Mouse (Mus musculus) urinary bladder, postnatal 0 days (tissue): ENCODE measurements around the gene Armh2. TPM values are rescaled to one million over a fixed set of nuclear protein-coding genes. Genes with fewer than 3 reads are reported as not detected.

ENCODE experiments used
- polyA plus RNA-seq: library from polyadenylated mRNA; unstranded; fragments of >200 nt; fragmentation: Nextera tagmentation; extraction: Ambion mirVana; gene quantifications from 2 replicates; pipeline ENCODE4 v1.2.1, GENCODE M21; 2015

The Armh2 gene
- polyA plus RNA-seq: 0.20 TPM in 1 of 2 replicates, not detected in the other

DNA sequence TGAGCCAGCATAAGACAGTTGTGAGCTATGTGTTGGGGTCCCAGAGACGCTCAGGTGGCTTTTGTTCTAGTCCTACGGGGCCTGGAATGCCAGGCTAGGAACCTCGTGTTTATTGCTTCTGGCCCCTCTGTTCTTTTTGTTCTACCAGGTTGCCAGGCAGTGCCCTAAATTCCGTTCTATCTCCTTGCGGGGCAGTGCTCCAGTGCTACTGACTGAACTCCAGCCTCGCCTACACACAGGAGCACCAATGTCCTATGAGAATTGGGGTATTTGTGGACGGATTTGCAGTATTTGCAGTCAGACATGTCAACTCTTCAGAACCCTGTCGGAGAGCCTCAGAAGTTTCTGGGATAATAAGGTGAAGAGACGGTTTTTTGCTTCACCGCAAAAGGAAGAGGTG lies at the start of gene Armh2:
Gene Armh2 (plus strand): TSS at position 205 of the 400 bp plus-strand sequence.

DNA sequence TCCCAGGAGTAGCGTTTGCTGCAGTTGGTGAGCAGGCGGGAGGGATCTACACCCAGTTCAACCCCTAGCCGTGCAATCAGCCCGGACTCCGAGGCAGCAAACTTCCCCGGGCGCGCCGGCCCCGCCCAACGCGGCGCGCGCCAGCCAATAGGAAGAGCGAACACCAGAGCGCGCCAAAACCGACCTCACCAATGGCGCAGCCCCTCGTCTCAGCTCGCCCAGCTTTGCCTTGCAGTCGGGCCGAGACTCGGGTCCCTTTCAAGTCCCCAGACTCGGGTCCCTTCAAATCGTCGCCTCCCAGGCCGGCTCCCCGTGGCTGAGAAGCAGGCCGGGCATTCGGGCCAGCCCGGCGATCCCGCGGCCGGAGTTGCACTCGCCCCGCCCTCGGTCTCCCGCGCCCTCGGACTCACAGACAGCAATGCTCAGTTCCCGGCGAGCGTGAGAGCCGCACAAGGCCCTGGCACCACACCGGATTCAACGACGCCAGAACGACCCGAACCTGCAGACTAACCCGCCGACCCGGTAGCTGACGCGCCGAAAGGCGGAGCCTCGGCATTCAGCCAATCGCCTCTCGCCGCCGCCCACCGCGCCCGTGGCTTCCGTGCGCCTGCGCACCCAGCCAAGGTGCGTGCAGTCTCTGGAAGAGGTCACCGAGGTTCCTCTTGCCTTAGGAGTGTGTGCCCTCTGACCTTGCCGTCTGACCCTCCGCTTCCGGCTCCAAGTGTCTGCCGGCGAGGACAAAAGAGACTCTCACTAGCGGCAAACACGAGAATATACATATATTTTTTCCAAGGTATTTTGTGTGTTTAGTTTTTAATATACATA lies 20.6 kb downstream of the Armh2 start, which contains the start of gene Gmnn:
Gene Gmnn (minus strand): TSS at position 521 of the 825 bp plus-strand sequence.

Other genes with a start within 250 kb of the Armh2 start
- 1.3 and 1.6 TPM in 2 replicates for gene Ripor2, start 159.0 kb upstream of the Armh2 start, polyA plus RNA-seq
- 30.7 and 43.8 TPM in 2 replicates for gene Gmnn, start 20.7 kb downstream of the Armh2 start, polyA plus RNA-seq
- gene BC005537, start 60.4 kb downstream of the Armh2 start, polyA plus RNA-seq: 12.5 and 13.4 TPM in 2 replicates
- 62.6 and 71.7 TPM in 2 replicates for gene Acot13, start 90.3 kb downstream of the Armh2 start, polyA plus RNA-seq
- gene Tdp2, start 90.4 kb downstream of the Armh2 start, polyA plus RNA-seq: 19.6 and 20.8 TPM in 2 replicates
- gene D130043K22Rik, start 103.9 kb downstream of the Armh2 start, polyA plus RNA-seq: 0.04 TPM in 1 of 2 replicates, not detected in the other
- 2.5 and 2.6 TPM in 2 replicates for gene Aldh5a1, start 196.4 kb downstream of the Armh2 start, polyA plus RNA-seq
- 1.5 and 1.6 TPM in 2 replicates for gene Gpld1, start 201.9 kb downstream of the Armh2 start, polyA plus RNA-seq